Mouse (Mus musculus) limb, embryonic 14.5 days (tissue): ENCODE measurements at regions not wholly inside any gene's neighbourhood (a gene's known extent, or its start where the extent isn't known, plus 50 kb on each side); places are given as distances from the start of the nearest gene placed in this dataset.

ENCODE experiments used
- ATAC-seq: fragments of 200-750 bp; cut with Nextera tagmentation; 2 replicates; pipeline ENCODE4 v1.8.0; 2017; ENCODE audit warnings: low read depth, moderate number of reproducible peaks, moderate TSS enrichment; ENCODE audit not compliant: low FRiP score
- DNase-seq: peaks from one replicate; pipeline ENCODE4 v3.0.0-alpha.2; 2015; ENCODE audit warnings: low spot score
- H3K27ac ChIP-seq: fragments of 300-500 bp; sonication (generic); replicated peaks from 2 replicates; pipeline ENCODE4 v1.5.1; 2014; ENCODE audit warnings: low read depth, mild to moderate bottlenecking, low read length, moderate library complexity, mixed read lengths
- H3K27me3 ChIP-seq: fragments of 300-500 bp; sonication (generic); 2 replicates; pipeline ENCODE4 v1.6.1; 2014; ENCODE audit warnings: low read length, mixed read lengths; ENCODE audit not compliant: control insufficient read depth, insufficient read depth
- H3K36me3 ChIP-seq: fragments of 300-500 bp; sonication (generic); 2 replicates; pipeline ENCODE4 v1.6.1; 2014; ENCODE audit warnings: mild to moderate bottlenecking, low read length, moderate library complexity, mixed read lengths; ENCODE audit not compliant: control insufficient read depth, insufficient read depth
- H3K4me1 ChIP-seq: fragments of 300-500 bp; sonication (generic); 2 replicates; pipeline ENCODE4 v1.6.1; 2014; ENCODE audit warnings: antibody characterized with exemption, low read length, mixed read lengths; ENCODE audit not compliant: control insufficient read depth, insufficient read depth
- H3K4me2 ChIP-seq: fragments of 300-500 bp; sonication (generic); replicated peaks from 2 replicates; pipeline ENCODE4 v1.6.1; 2014; ENCODE audit warnings: low read depth, mild to moderate bottlenecking, low read length, moderate library complexity; ENCODE audit not compliant: severe bottlenecking
- H3K4me3 ChIP-seq: fragments of 300-500 bp; sonication (generic); replicated peaks from 2 replicates; pipeline ENCODE4 v1.5.1; 2014; ENCODE audit warnings: low read length
- H3K9ac ChIP-seq: fragments of 300-500 bp; sonication (generic); 2 replicates; pipeline ENCODE4 v1.6.1; 2014; ENCODE audit warnings: mild to moderate bottlenecking, low read depth, low read length, moderate library complexity; ENCODE audit not compliant: severe bottlenecking
- H3K9me3 ChIP-seq: fragments of 300-500 bp; sonication (generic); 2 replicates; pipeline ENCODE4 v1.6.1; 2016; ENCODE audit warnings: low read length; ENCODE audit not compliant: control insufficient read depth
- POLR2A ChIP-seq: fragments of 200-500 bp; IDR thresholded peaks from 2 replicates; pipeline ENCODE4 v1.8.0; 2012; ENCODE audit warnings: inconsistent platforms, mild to moderate bottlenecking, moderate library complexity, borderline replicate concordance; ENCODE audit not compliant: insufficient read depth, insufficient read length; ENCODE audit errors: extremely low read depth
- WGBS: fragments of 180-500 bp; shearing (Covaris S2); extraction: QIAGEN DNeasy Blood & Tissue Kit; methylation state at CpG from one replicate; pipeline ENCODE4 v1.1.7; 2014; 5-methylcytosine and 5-hydroxymethylcytosine counted together

GRCm38 (mm10) chrX:99364072-99364471, 107.0 kb downstream of the Pja1 start:
- ATAC-seq: no peak
- Histone ChIP-seq H3K4me3 (no peak overlapping the region), H3K4me2 (no peak overlapping the region)

DNA sequence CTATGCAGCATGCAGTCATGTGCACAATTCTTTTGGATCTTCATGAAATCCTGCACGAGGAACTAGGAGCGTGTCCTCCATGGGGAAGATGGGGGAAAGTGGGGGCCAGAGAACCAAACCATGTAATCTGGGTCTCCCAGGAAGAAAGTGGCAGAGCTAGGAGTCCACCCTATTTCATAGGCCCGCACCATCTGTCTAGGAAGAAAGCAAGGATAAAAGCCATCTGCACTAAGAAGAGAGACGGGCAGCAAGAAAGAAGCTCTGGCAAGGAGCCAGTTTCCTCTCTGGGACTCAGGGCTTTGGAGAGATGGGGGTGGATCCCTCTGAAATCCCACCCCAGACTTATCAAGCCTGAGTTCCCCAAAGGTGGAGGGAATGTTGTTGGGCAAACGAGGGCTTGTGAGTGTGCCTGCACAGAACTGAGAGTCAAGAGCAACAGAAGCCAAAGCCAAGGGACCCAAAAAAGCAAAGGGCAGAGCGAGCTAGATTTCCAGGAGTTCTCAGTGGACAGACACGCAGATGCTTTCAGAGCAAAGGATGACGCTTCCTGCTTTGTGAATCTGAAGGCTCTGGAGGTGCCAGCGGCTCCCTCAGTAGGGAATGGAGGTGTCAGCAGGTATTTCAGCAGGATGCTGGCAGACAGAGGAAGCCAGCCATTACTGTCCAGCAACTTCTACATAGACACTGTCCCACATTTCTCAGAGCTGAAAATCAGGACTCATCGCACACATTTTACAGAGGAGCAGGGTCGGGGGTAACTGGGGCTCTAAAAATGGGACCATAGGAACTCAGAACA, 110.8 kb downstream of the Pja1 start:
- Histone ChIP-seq H3K4me3 (no peak overlapping the region), H3K4me2 (no peak overlapping the region), H3K27ac (no peak overlapping the region), H3K36me3 (no peaks in the 10 kb centered on the region), H3K9ac (no peak overlapping the region), H3K9me3 (no peaks in the 10 kb centered on the region), H3K27me3 (0 out of 2 replicates have a peak, but pooled peaks cover 3% of the 10 kb centered on the region), H3K4me1 (no peaks in the 10 kb centered on the region)
- ATAC-seq: no peak
- peak; percentile 26 for DNase-seq
- WGBS: 68% methylated on average over 11 of the region's 11 CpGs
- TF ChIP-seq POLR2A: no peak

More at GRCm38 (mm10) chrX:99364072-99364471, 107.0 kb downstream of the Pja1 start:
- WGBS: 67% methylated on average over 5 of the region's 5 CpGs
- H3K4me1 ChIP-seq: no peaks in the 10 kb centered on the region
- H3K36me3 ChIP-seq: no peaks in the 10 kb centered on the region
- no peak overlapping the region for H3K27ac ChIP-seq
- no peaks in the 10 kb centered on the region for H3K9me3 ChIP-seq
- no peak for TF ChIP-seq POLR2A
- no peaks in the 10 kb centered on the region for H3K27me3 ChIP-seq
- DNase-seq: no peak
- no peak overlapping the region for H3K9ac ChIP-seq

- Histone ChIP-seq H3K27ac (no peak overlapping the region), H3K9me3 (no peaks in the 10 kb centered on the region), H3K36me3 (no peaks in the 10 kb centered on the region), H3K27me3 (0 out of 2 replicates have a peak, but pooled peaks cover 3% of the 10 kb centered on the region), H3K4me1 (no peaks in the 10 kb centered on the region), H3K4me2 (no peak overlapping the region), H3K4me3 (no peak overlapping the region), H3K9ac (no peak overlapping the region)
- no peak for DNase-seq
- 30% methylated on average over 1 of the region's 1 CpGs for WGBS
- no peak for TF ChIP-seq POLR2A
- no peak for ATAC-seq
These were observed 112.3 kb downstream of the Pja1 start for GRCm38 (mm10) chrX:99358784-99359183.

DNA sequence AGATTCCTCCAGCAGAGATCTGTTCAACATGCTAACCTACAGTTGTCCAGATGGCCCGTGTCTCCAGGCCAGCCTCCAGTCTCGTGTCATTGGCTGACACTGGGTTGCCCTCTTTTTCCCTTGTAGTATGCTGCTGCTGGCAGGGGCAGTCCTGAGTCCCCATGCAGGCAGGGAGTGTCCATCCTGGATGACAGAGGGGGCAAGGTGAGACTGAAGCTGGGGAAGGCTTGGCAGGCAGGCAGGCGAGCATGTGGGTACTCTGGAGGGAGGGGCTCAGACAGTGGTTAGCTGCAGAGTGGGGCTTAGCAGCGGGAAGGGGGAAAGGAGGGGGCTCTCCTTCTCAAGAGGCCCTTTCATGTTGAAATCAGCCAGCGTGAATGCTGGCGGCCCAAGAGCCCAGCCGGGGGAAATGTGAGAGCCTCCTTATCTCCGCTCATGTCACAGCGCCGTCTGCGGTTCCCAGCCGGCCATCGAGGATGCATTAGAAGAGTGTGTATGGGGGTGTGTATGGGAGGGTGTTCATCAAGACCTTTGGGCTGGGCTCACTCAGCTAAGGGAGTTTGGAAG, 112.9 kb downstream of the Pja1 start:
- TF ChIP-seq POLR2A: no peak
- H3K4me3 ChIP-seq: no peak overlapping the region
- no peaks in the 10 kb centered on the region for H3K9me3 ChIP-seq
- DNase-seq: no peak
- H3K4me1 ChIP-seq: no peaks in the 10 kb centered on the region
- WGBS: 43% methylated on average over 13 of the region's 13 CpGs
- no peak for ATAC-seq
- no peaks in the 10 kb centered on the region for H3K36me3 ChIP-seq
- H3K4me2 ChIP-seq: no peak overlapping the region
- H3K9ac ChIP-seq: no peak overlapping the region
- 0 out of 2 replicates have a peak, but pooled peaks cover 3% of the 10 kb centered on the region for H3K27me3 ChIP-seq
- no peak overlapping the region for H3K27ac ChIP-seq

GRCm38 (mm10) chrX:99355128-99355527, 115.9 kb downstream of the Pja1 start:
- Histone ChIP-seq H3K36me3 (no peaks in the 10 kb centered on the region), H3K9ac (no peak overlapping the region), H3K9me3 (no peaks in the 10 kb centered on the region), H3K4me3 (no peak overlapping the region), H3K4me1 (no peaks in the 10 kb centered on the region), H3K27ac (no peak overlapping the region), H3K27me3 (0 out of 2 replicates have a peak, but pooled peaks cover 3% of the 10 kb centered on the region), H3K4me2 (no peak overlapping the region)
- TF ChIP-seq POLR2A: no peak
- DNase-seq (no peak), ATAC-seq (no peak)
- 73% methylated on average over 5 of the region's 5 CpGs for WGBS
